Mouse (Mus musculus) heart, adult 2 months (tissue): ENCODE measurements around the gene Pafah1b3.

Experiments
- CTCF ChIP-seq: fragments of 200-600 bp; IDR thresholded peaks from 2 replicates; pipeline ENCODE4 v1.8.1; 2022; ENCODE audit warnings: antibody characterized with exemption, mild to moderate bottlenecking, moderate library complexity
- POLR2A ChIP-seq: fragments of 200-500 bp; IDR thresholded peaks from 2 replicates; pipeline ENCODE4 v1.6.1; 2011; ENCODE audit warnings: mild to moderate bottlenecking, low read depth, low read length, control low read depth; ENCODE audit not compliant: insufficient read depth

DNA sequence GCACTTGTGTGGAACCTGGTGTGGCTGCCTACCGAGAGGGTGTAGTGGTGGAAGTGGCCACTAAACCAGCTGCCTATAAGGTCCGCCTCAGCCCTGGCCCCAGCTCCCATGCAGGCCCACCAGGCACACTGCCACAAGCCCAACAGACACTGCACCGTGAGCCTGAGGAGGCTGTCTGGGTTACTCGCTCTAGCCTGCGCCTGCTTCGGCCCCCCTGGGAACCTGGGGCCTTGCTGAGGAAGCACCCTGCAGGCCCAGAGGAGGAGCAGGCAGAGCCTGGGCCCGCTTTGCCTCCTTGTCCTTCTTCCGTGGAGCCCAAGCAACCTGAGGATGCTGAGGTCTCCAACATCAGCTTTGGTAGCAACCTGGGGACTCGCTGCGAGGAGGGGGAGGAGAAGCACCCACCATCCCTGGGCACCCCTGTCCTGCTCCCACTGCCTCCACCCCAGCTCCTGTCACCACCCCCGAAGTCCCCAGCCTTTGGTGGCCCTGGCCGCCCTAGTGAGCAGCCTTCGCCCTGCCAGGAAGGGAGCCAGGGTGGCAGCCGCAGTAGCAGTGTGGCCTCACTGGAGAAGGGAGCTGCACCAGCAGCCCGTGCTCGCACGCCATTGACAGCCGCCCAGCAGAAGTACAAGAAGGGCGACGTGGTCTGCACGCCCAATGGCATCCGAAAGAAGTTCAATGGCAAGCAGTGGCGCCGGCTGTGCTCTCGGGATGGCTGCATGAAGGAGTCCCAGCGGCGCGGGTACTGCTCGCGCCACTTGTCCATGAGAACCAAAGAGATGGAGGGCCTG lies 25.9 kb downstream of the Pafah1b3 start:
- TF ChIP-seq CTCF (no peak), POLR2A (no peak)
